Mouse (Mus musculus): ENCODE data around the gene Lrmda.

GRCm38 (mm10) chr14:22228253-22228968 is 208.9 kb downstream of the Lrmda start:
- TF ChIP-seq CTCF (IDR thresholded peaks at IDR 0.05; ENCODE audit: extremely low read depth, insufficient read length, insufficient replicate concordance, low read depth, low read length) (no peak), POLR2A (IDR thresholded peaks at IDR 0.05; ENCODE audit: low read depth, low read length) (no peak)
